In the genomic region with DNA sequence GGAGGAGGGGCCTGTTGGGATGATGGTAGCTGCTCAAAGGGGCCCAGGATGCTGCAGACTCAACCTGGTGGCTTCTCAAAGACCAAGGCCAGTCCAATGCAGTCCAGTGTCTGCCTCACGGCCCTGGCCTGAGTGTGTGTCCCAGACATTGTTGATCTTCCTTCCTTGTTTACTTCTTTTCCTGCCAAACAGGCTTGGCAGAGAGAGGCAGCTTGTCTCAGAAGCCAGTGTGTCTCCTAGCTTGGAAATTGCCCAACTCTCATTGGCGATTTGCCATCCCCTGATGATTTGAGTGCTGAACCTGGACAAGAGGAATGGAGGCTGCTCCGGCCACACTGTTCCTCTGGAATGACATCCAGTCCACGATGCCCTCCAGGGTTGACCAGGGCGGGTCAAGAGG, we compare ENCODE assay signal across 10 mouse cellular contexts. TPM values are rescaled to one million over a fixed set of nuclear protein-coding genes. Genes with fewer than 3 reads are reported as not detected.
DNase-seq lines count a peak whose midpoint lies in the region; ATAC-seq and TF ChIP-seq lines count a peak whose summit lies in the region.
"Had no signal": no experiment of that assay in that cellular context is flagged by ENCODE, and none has a peak within 500 bp of the region (broad histone marks: within the 10 kb centered on the region; RNA-seq: fewer than 3 reads in every experiment).

No protein-coding gene starts in this region.

- no peaks in the 10 kb centered on the region for H3K9me3 ChIP-seq in intestine, postnatal 0 days (ENCODE audit: control insufficient read depth)
- no peaks in the 10 kb centered on the region for H3K9me3 ChIP-seq in intestine, embryonic 15.5 days
- H3K9me3 ChIP-seq: embryonic facial prominence, embryonic 15.5 days; limb, embryonic 15.5 days had no signal

- H3K27me3 ChIP-seq in intestine, postnatal 0 days (replicated peaks; ENCODE audit: control insufficient read depth, insufficient read depth, low read length) = no peaks in the 10 kb centered on the region
- no peaks in the 10 kb centered on the region for H3K27me3 ChIP-seq in intestine, embryonic 15.5 days (replicated peaks)
- H3K27me3 ChIP-seq: embryonic facial prominence, embryonic 15.5 days; limb, embryonic 15.5 days had no signal

- WGBS in intestine, postnatal 0 days = 37% methylated on average over 5 of the region's 5 CpGs
- WGBS in intestine, embryonic 15.5 days = 54% methylated on average over 5 of the region's 5 CpGs

- no peaks in the 10 kb centered on the region for H3K36me3 ChIP-seq in intestine, postnatal 0 days (ENCODE audit: control insufficient read depth, insufficient read depth)
- H3K36me3 ChIP-seq in intestine, embryonic 15.5 days = no peaks in the 10 kb centered on the region
- H3K36me3 ChIP-seq: embryonic facial prominence, embryonic 15.5 days; limb, embryonic 15.5 days had no signal

- intact Hi-C loops in gastrocnemius, postnatal 14 days (cut with DNase I; ENCODE audit: low total_unique reads) = no loop called here

- DNase-seq in brain, adult 2 months (ENCODE audit: low read depth, low spot score) = peak; percentile 85
- peak; percentile 52 for DNase-seq in gastrocnemius, postnatal 14 days
- peak; percentile 32 to 68 for DNase-seq in layer of hippocampus, adult 8-10 months (ENCODE audit: low spot score in 2 of 2)
- peak; percentile 77 for DNase-seq in ovary, postnatal 14 days (ENCODE audit: low spot score)
- no peak for DNase-seq in spleen, adult 12 weeks (ENCODE audit: low spot score)
- DNase-seq in thymus, adult 18-20 months = no peak

- H3K27ac ChIP-seq in intestine, postnatal 0 days (ENCODE audit: low read depth, low read length) = peak overlapping the region; percentile 3; the same call in 1 of the 2 replicates
- no peak overlapping the region for H3K27ac ChIP-seq in intestine, embryonic 15.5 days
- H3K27ac ChIP-seq: embryonic facial prominence, embryonic 15.5 days; limb, embryonic 15.5 days had no signal

- H3K4me2 ChIP-seq in intestine, postnatal 0 days (replicated peaks; ENCODE audit: low read depth) = no peak overlapping the region
- no peak overlapping the region for H3K4me2 ChIP-seq in intestine, embryonic 15.5 days (replicated peaks)
- H3K4me2 ChIP-seq: embryonic facial prominence, embryonic 15.5 days; limb, embryonic 15.5 days had no signal

- ATAC-seq in intestine, postnatal 0 days = no peak
- ATAC-seq in intestine, embryonic 15.5 days = no peak

- no peak overlapping the region for H3K9ac ChIP-seq in intestine, postnatal 0 days (ENCODE audit: low read depth, low read length)
- no peak overlapping the region for H3K9ac ChIP-seq in intestine, embryonic 15.5 days
- H3K9ac ChIP-seq: embryonic facial prominence, embryonic 15.5 days; limb, embryonic 15.5 days had no signal

- H3K4me1 ChIP-seq in intestine, postnatal 0 days (replicated peaks; ENCODE audit: control insufficient read depth, insufficient read depth, low read length) = peaks cover 21% of the 10 kb centered on the region
- 0 out of 2 replicates have a peak, but pooled peaks cover 7% of the 10 kb centered on the region for H3K4me1 ChIP-seq in intestine, embryonic 15.5 days (replicated peaks)

- H3K4me3 ChIP-seq in intestine, postnatal 0 days (ENCODE audit: low read depth, low read length) = no peak overlapping the region
- no peak overlapping the region for H3K4me3 ChIP-seq in intestine, embryonic 15.5 days (replicated peaks)
- H3K4me3 ChIP-seq: embryonic facial prominence, embryonic 15.5 days; limb, embryonic 15.5 days had no signal

- no peak for TF ChIP-seq CTCF in intestine, postnatal 0 days (IDR thresholded peaks at IDR 0.05; ENCODE audit: low read depth)

RNA-seq across cellular contexts. Expression of a gene that starts 27.7 kb away (rescaled TPM):
- polyA plus RNA-seq in intestine, postnatal 0 days (2015; fragmentation: Nextera tagmentation; extraction: Ambion mirVana) = 135 and 154 TPM in 2 replicates
- polyA plus RNA-seq in intestine, embryonic 15.5 days (2015; fragmentation: Nextera tagmentation; extraction: Ambion mirVana) = 115 and 138 TPM in 2 replicates
- total RNA-seq in gastrocnemius, postnatal 14 days (2021) = 10 to 100 TPM; 55.1 to 75.2 TPM
- 10 to 100 TPM; 53.6 to 81.4 (median 65.6) TPM for total RNA-seq in layer of hippocampus, adult 8-10 months (2022)

RNA-seq across cellular contexts. Expression of a gene that starts 29.5 kb away (rescaled TPM):
- 0.16 TPM in 1 of 2 replicates, not detected in the other for polyA plus RNA-seq in intestine, postnatal 0 days (2015; fragmentation: Nextera tagmentation; extraction: Ambion mirVana)
- 0.06 and 0.10 TPM in 2 replicates for polyA plus RNA-seq in intestine, embryonic 15.5 days (2015; fragmentation: Nextera tagmentation; extraction: Ambion mirVana)
- not detected for total RNA-seq in gastrocnemius, postnatal 14 days (2021)
- total RNA-seq in layer of hippocampus, adult 8-10 months (2022) = under 1 TPM; 0.55 to 0.94 (median 0.79) TPM
- polyA plus RNA-seq: limb, embryonic 15.5 days had no signal

Comparison
In these comparisons a context has a peak if more than half of its experiments do, and no peak if none do; other contexts are left out.
1. DNase-seq: peak in brain, adult 2 months (single experiment), gastrocnemius, postnatal 14 days (single experiment), layer of hippocampus, adult 8-10 months (2 of 2) and ovary, postnatal 14 days (single experiment); none in spleen, adult 12 weeks (single experiment) and thymus, adult 18-20 months (0 of 2).